Mouse (Mus musculus) heart, postnatal 0 days (tissue): ENCODE results near the gene Aldh8a1. TPM values are rescaled to one million over a fixed set of nuclear protein-coding genes. Genes with fewer than 3 reads are reported as not detected.
"Not testable (repeated sequence)": the region's sequence is repeated elsewhere in the genome, so short reads cannot be mapped to it uniquely, and the experiment has no call there.

ENCODE experiments used
- ATAC-seq: fragments of 200-750 bp; cut with Nextera tagmentation; 2 replicates; pipeline ENCODE4 v1.8.0; 2017; ENCODE audit warnings: low read depth, moderate number of reproducible peaks, moderate library complexity; ENCODE audit not compliant: insufficient read depth
- DNase-seq: peaks from one replicate; pipeline ENCODE4 v3.0.0-alpha.2; 2016; ENCODE audit warnings: low spot score
- H3K27ac ChIP-seq: fragments of 300-500 bp; sonication (generic); 2 replicates; pipeline ENCODE4 v1.5.1; 2014; ENCODE audit warnings: low read depth, mild to moderate bottlenecking
- H3K27me3 ChIP-seq: fragments of 300-500 bp; sonication (generic); 2 replicates; pipeline ENCODE4 v1.6.1; 2014; ENCODE audit warnings: low read length, mixed read lengths; ENCODE audit not compliant: control insufficient read depth, insufficient read depth
- H3K36me3 ChIP-seq: fragments of 300-500 bp; sonication (generic); replicated peaks from 2 replicates; pipeline ENCODE4 v1.6.1; 2014; ENCODE audit warnings: low read length, mixed read lengths; ENCODE audit not compliant: control insufficient read depth, insufficient read depth
- H3K4me1 ChIP-seq: fragments of 300-500 bp; sonication (generic); 2 replicates; pipeline ENCODE4 v1.6.1; 2014; ENCODE audit warnings: antibody characterized with exemption; ENCODE audit not compliant: control insufficient read depth, insufficient read depth
- H3K4me2 ChIP-seq: fragments of 300-500 bp; sonication (generic); 2 replicates; pipeline ENCODE4 v1.6.1; 2014; ENCODE audit warnings: low read depth, mild to moderate bottlenecking, low read length, moderate library complexity
- H3K4me3 ChIP-seq: fragments of 300-500 bp; sonication (generic); 2 replicates; pipeline ENCODE4 v1.5.1; 2014; ENCODE audit warnings: low read depth, low read length
- H3K9ac ChIP-seq: fragments of 300-500 bp; sonication (generic); replicated peaks from 2 replicates; pipeline ENCODE4 v1.6.1; 2014; ENCODE audit warnings: low read depth, low read length, mixed read lengths
- H3K9me3 ChIP-seq: fragments of 300-500 bp; sonication (generic); replicated peaks from 2 replicates; pipeline ENCODE4 v1.6.1; 2016; ENCODE audit warnings: low read length; ENCODE audit not compliant: control insufficient read depth
- CTCF ChIP-seq: IDR thresholded peaks from 2 replicates; pipeline ENCODE4 v1.5.1; 2016; ENCODE audit warnings: antibody characterized with exemption, control low read depth, low read depth
- EP300 ChIP-seq: IDR thresholded peaks from 2 replicates; pipeline ENCODE4 v1.6.1; 2016; ENCODE audit warnings: antibody characterized with exemption, low read depth
- WGBS: fragments of 180-500 bp; shearing (Covaris S2); extraction: QIAGEN DNeasy Blood & Tissue Kit; methylation state at CpG from one replicate; pipeline ENCODE4 v1.1.7; 2014; 5-methylcytosine and 5-hydroxymethylcytosine counted together
- polyA plus RNA-seq: library from polyadenylated mRNA; unstranded; fragments of >200 nt; fragmentation: Nextera tagmentation; extraction: Ambion mirVana; gene quantifications from 2 replicates; pipeline ENCODE4 v1.2.1, GENCODE M21; 2015
- total RNA-seq: library from RNA; depleted of rRNA; stranded (reverse); fragments of >200 nt; gene quantifications from 2 replicates; pipeline ENCODE4 v1.2.3, GENCODE M21; 2014; ENCODE audit warnings: low replicate concordance

The Aldh8a1 gene
- total and polyA plus RNA-seq, 2 experiments from 2014 or later: not detected

GRCm38 (mm10) chr10:21389075-21389474, 12.0 kb downstream of the Aldh8a1 start:
- DNase-seq (no peak), ATAC-seq (no peak)
- Histone ChIP-seq H3K27me3 (no peaks in the 10 kb centered on the region), H3K9ac (no peak overlapping the region), H3K27ac (no peak overlapping the region), H3K4me1 (no peaks in the 10 kb centered on the region), H3K4me3 (no peak overlapping the region), H3K9me3 (no peaks in the 10 kb centered on the region), H3K36me3 (no peaks in the 10 kb centered on the region), H3K4me2 (no peak overlapping the region)
- TF ChIP-seq CTCF (no peak), EP300 (no peak)
- 81% methylated on average over 11 of the region's 11 CpGs for WGBS

- 87% methylated on average over 4 of the region's 4 CpGs for WGBS
- Histone ChIP-seq H3K9ac (no peak overlapping the region), H3K4me3 (no peak overlapping the region), H3K27me3 (no peaks in the 10 kb centered on the region), H3K36me3 (no peaks in the 10 kb centered on the region), H3K9me3 (no peaks in the 10 kb centered on the region), H3K4me1 (no peaks in the 10 kb centered on the region), H3K4me2 (no peak overlapping the region), H3K27ac (no peak overlapping the region)
- no peak for TF ChIP-seq EP300
- TF ChIP-seq CTCF: no peak
- DNase-seq (no peak), ATAC-seq (no peak)
Observed at GRCm38 (mm10) chr10:21390440-21390839, 13.3 kb downstream of the Aldh8a1 start.

- ATAC-seq: no peak
- 48% methylated on average over 4 of the region's 4 CpGs for WGBS
- TF ChIP-seq CTCF (no peak), EP300 (no peak)
- H3K9me3 ChIP-seq: no peaks in the 10 kb centered on the region
- no peaks in the 10 kb centered on the region for H3K36me3 ChIP-seq
- H3K4me3 ChIP-seq: no peak overlapping the region
- no peak for DNase-seq
- H3K4me1 ChIP-seq: no peaks in the 10 kb centered on the region
- no peak overlapping the region for H3K9ac ChIP-seq
- H3K27ac ChIP-seq: no peak overlapping the region
- no peaks in the 10 kb centered on the region for H3K27me3 ChIP-seq
- H3K4me2 ChIP-seq: no peak overlapping the region
Observed at GRCm38 (mm10) chr10:21391286-21391685, 14.2 kb downstream of the Aldh8a1 start.

GRCm38 (mm10) chr10:21393390-21393789, 16.3 kb downstream of the Aldh8a1 start:
- no peak for TF ChIP-seq CTCF
- no peak for TF ChIP-seq EP300
- Histone ChIP-seq H3K27me3 (0 out of 2 replicates have a peak, but pooled peaks cover 3% of the 10 kb centered on the region), H3K4me3 (no peak overlapping the region), H3K36me3 (no peaks in the 10 kb centered on the region), H3K9me3 (no peaks in the 10 kb centered on the region), H3K4me2 (no peak overlapping the region), H3K27ac (no peak overlapping the region), H3K9ac (no peak overlapping the region), H3K4me1 (no peaks in the 10 kb centered on the region)
- ATAC-seq (no peak), DNase-seq (no peak)
- WGBS: 63% methylated on average over 2 of the region's 2 CpGs

GRCm38 (mm10) chr10:21395426-21396139, 18.5 kb downstream of the Aldh8a1 start:
- DNase-seq: no peak

GRCm38 (mm10) chr10:21398873-21399425, 21.9 kb downstream of the Aldh8a1 start:
- not testable (repeated sequence) for H3K9me3 ChIP-seq, H3K27ac ChIP-seq, H3K4me3 ChIP-seq, DNase-seq, H3K36me3 ChIP-seq, H3K4me2 ChIP-seq, H3K9ac ChIP-seq, H3K27me3 ChIP-seq, ATAC-seq
- peaks cover 25% of the 10 kb centered on the region for H3K4me1 ChIP-seq
- WGBS: 64% methylated on average over 6 of the region's 6 CpGs

More at GRCm38 (mm10) chr10:21395426-21396139, 18.5 kb downstream of the Aldh8a1 start:
- Histone ChIP-seq H3K9me3 (no peaks in the 10 kb centered on the region), H3K4me2 (no peak overlapping the region), H3K27me3 (0 out of 2 replicates have a peak, but pooled peaks cover 3% of the 10 kb centered on the region), H3K4me3 (no peak overlapping the region), H3K4me1 (peaks cover 15% of the 10 kb centered on the region), H3K27ac (no peak overlapping the region), H3K36me3 (no peaks in the 10 kb centered on the region), H3K9ac (no peak overlapping the region)
- TF ChIP-seq CTCF (no peak), EP300 (no peak)
- ATAC-seq: no peak
- WGBS: 55% methylated on average over 14 of the region's 14 CpGs
